Mouse (Mus musculus) myocyte (in vitro differentiated cells): ENCODE measurements around the gene Zfp324.

ENCODE experiments used
- CEBPB ChIP-seq: IDR thresholded peaks from 2 replicates; pipeline ENCODE4 v1.6.1; 2011; ENCODE audit warnings: mild to moderate bottlenecking, moderate library complexity; ENCODE audit not compliant: poor library complexity, insufficient read depth, severe bottlenecking
- E2F4 ChIP-seq: IDR thresholded peaks from one replicate; pipeline ENCODE4 v1.6.1; 2011; ENCODE audit warnings: mild to moderate bottlenecking, control low read depth, moderate library complexity; ENCODE audit not compliant: insufficient read depth
- MAX ChIP-seq: IDR thresholded peaks from one replicate; pipeline ENCODE4 v1.6.1; 2011; ENCODE audit warnings: low read depth, mild to moderate bottlenecking, control low read depth
- MYOD1 ChIP-seq, 3 experiments: IDR thresholded peaks; one replicate each; pipeline ENCODE4 v1.6.1; 2011; ENCODE audit warnings: control low read depth in 2 of 3, low read depth in 2 of 3, mild to moderate bottlenecking in 2 of 3, moderate library complexity in 1 of 3; ENCODE audit not compliant: insufficient read length in 2 of 3, control insufficient read depth in 1 of 3
- MYOG ChIP-seq, 3 experiments: IDR thresholded peaks; one replicate each; pipeline ENCODE4 v1.6.1; 2011; ENCODE audit warnings: control low read depth in 2 of 3, low read depth in 2 of 3, mild to moderate bottlenecking in 2 of 3; ENCODE audit not compliant: insufficient read length in 2 of 3, control insufficient read depth in 1 of 3, insufficient read depth in 1 of 3
- POLR2A ChIP-seq: IDR thresholded peaks from one replicate; pipeline ENCODE4 v1.6.1; 2011; ENCODE audit warnings: low read depth, mild to moderate bottlenecking, control low read depth, moderate library complexity; ENCODE audit not compliant: insufficient read length
- POLR2AphosphoS2 ChIP-seq: IDR thresholded peaks from one replicate; pipeline ENCODE4 v1.6.1; 2011; ENCODE audit warnings: low read depth, control low read depth; ENCODE audit not compliant: insufficient read length
- REST ChIP-seq: IDR thresholded peaks from one replicate; pipeline ENCODE4 v1.6.1; 2011; ENCODE audit warnings: mild to moderate bottlenecking, control low read depth, moderate library complexity; ENCODE audit not compliant: insufficient read depth, insufficient read length
- TCF12 ChIP-seq: IDR thresholded peaks from one replicate; pipeline ENCODE4 v1.6.1; 2011; ENCODE audit warnings: mild to moderate bottlenecking, control low read depth; ENCODE audit not compliant: poor library complexity, insufficient read depth, severe bottlenecking
- TCF3 ChIP-seq: IDR thresholded peaks from one replicate; pipeline ENCODE4 v1.6.1; 2011; ENCODE audit warnings: low read depth, control low read depth; ENCODE audit not compliant: insufficient read length
- USF1 ChIP-seq: IDR thresholded peaks from one replicate; pipeline ENCODE4 v1.6.1; 2011; ENCODE audit warnings: low read depth, mild to moderate bottlenecking, control low read depth, moderate library complexity

GRCm38 (mm10) chr7:12933615-12934140 is 32.0 kb upstream of the Zfp324 start:
- no peak for TF ChIP-seq POLR2A
- no peak for TF ChIP-seq TCF3
- no peak for TF ChIP-seq USF1
- no peak for TF ChIP-seq MAX
- TF ChIP-seq MYOG (IDR thresholded peaks at IDR 0.05; ENCODE audit: control insufficient read depth in 1 of 3, insufficient read depth in 1 of 3, insufficient read length in 2 of 3, low read depth in 2 of 3) = no peak
- TF ChIP-seq POLR2AphosphoS2 = no peak
- no peak for TF ChIP-seq TCF12
- no peak for TF ChIP-seq CEBPB
- TF ChIP-seq REST = no peak
- TF ChIP-seq MYOD1 (IDR thresholded peaks at IDR 0.05; ENCODE audit: control insufficient read depth in 1 of 3, insufficient read length in 2 of 3, low read depth in 2 of 3) = no peak
- no peak for TF ChIP-seq E2F4
